Mouse (Mus musculus) heart, embryonic 12.5 days (tissue): ENCODE results near the gene Cyb561d2. TPM values are rescaled to one million over a fixed set of nuclear protein-coding genes. Genes with fewer than 3 reads are reported as not detected.

Experiments used
- ATAC-seq: fragments of 200-750 bp; cut with Nextera tagmentation; 2 replicates; pipeline ENCODE4 v1.8.0; 2017; ENCODE audit warnings: moderate TSS enrichment, moderate library complexity; ENCODE audit not compliant: insufficient number of reproducible peaks, low FRiP score
- H3K27ac ChIP-seq: fragments of 300-500 bp; sonication (generic); 2 replicates; pipeline ENCODE4 v1.5.1; 2016; ENCODE audit warnings: mild to moderate bottlenecking, moderate library complexity; ENCODE audit not compliant: poor library complexity, severe bottlenecking
- H3K27me3 ChIP-seq: fragments of 300-500 bp; sonication (generic); replicated peaks from 2 replicates; pipeline ENCODE4 v1.6.1; 2016; ENCODE audit warnings: mild to moderate bottlenecking, moderate library complexity
- H3K36me3 ChIP-seq: fragments of 300-500 bp; sonication (generic); 2 replicates; pipeline ENCODE4 v1.6.1; 2016; ENCODE audit warnings: mild to moderate bottlenecking, moderate library complexity
- H3K4me1 ChIP-seq: fragments of 300-500 bp; sonication (generic); replicated peaks from 2 replicates; pipeline ENCODE4 v1.6.1; 2016; ENCODE audit warnings: mild to moderate bottlenecking
- H3K4me2 ChIP-seq: fragments of 300-500 bp; sonication (generic); 2 replicates; pipeline ENCODE4 v1.6.1; 2016; ENCODE audit warnings: mild to moderate bottlenecking, moderate library complexity
- H3K4me3 ChIP-seq: fragments of 300-500 bp; sonication (generic); 2 replicates; pipeline ENCODE4 v1.5.1; 2016; ENCODE audit warnings: mild to moderate bottlenecking
- H3K9ac ChIP-seq: fragments of 300-500 bp; sonication (generic); 2 replicates; pipeline ENCODE4 v1.6.1; 2016; ENCODE audit warnings: mild to moderate bottlenecking, moderate library complexity
- H3K9me3 ChIP-seq: fragments of 300-500 bp; sonication (generic); replicated peaks from 2 replicates; pipeline ENCODE4 v1.6.1; 2016; ENCODE audit warnings: mild to moderate bottlenecking, moderate library complexity
- WGBS: fragments of 180-500 bp; shearing (Covaris S2); methylation state at CpG from one replicate; pipeline ENCODE4 v1.1.7; 2016; 5-methylcytosine and 5-hydroxymethylcytosine counted together
- polyA plus RNA-seq: library from polyadenylated mRNA; unstranded; fragments of >200 nt; fragmentation: Nextera tagmentation; extraction: Ambion mirVana; gene quantifications from 2 replicates; pipeline ENCODE4 v1.2.1, GENCODE M21; 2016

Cyb561d2 gene
- polyA plus RNA-seq, 1 experiment from 2014 or later: 18.4 TPM

- Histone ChIP-seq H3K27ac (no peak overlapping the region), H3K4me3 (no peak overlapping the region), H3K27me3 (peaks cover 31% of the 10 kb centered on the region), H3K9ac (no peak overlapping the region), H3K36me3 (peaks cover 16% of the 10 kb centered on the region), H3K4me1 (peaks cover 45% of the 10 kb centered on the region), H3K4me2 (no peak overlapping the region), H3K9me3 (no peaks in the 10 kb centered on the region)
- no peak for ATAC-seq
- WGBS: 85% methylated on average over 10 of the region's 10 CpGs
Observed at GRCm38 (mm10) chr9:107548820-107549219, 6.8 kb upstream of the Cyb561d2 start.

DNA sequence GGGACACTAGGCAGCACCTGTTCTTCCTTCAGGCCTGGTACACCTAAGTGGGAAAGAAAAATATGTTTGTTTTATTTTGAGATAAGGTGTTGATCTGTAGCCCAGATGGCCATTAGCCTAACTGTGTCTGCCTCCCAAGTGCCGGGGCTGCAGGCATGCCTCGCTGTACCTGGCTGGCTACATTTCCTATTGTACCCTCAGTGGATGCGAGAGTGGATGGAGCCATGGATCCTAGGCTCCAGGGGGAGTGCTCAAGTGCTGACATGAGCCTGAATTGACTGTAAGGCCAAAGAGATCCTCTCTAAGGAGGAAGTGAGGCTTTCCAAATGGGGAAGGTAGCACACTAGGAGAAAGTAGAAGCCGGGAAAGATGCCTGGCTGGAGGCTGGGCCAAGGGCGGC is 6.0 kb upstream of the Cyb561d2 start:
- Histone ChIP-seq H3K9ac (no peak overlapping the region), H3K36me3 (peaks cover 21% of the 10 kb centered on the region), H3K4me1 (peaks cover 39% of the 10 kb centered on the region), H3K27me3 (peaks cover 31% of the 10 kb centered on the region), H3K4me2 (no peak overlapping the region), H3K27ac (no peak overlapping the region), H3K9me3 (no peaks in the 10 kb centered on the region), H3K4me3 (no peak overlapping the region)
- ATAC-seq: no peak
- 75% methylated on average over 5 of the region's 5 CpGs for WGBS

DNA sequence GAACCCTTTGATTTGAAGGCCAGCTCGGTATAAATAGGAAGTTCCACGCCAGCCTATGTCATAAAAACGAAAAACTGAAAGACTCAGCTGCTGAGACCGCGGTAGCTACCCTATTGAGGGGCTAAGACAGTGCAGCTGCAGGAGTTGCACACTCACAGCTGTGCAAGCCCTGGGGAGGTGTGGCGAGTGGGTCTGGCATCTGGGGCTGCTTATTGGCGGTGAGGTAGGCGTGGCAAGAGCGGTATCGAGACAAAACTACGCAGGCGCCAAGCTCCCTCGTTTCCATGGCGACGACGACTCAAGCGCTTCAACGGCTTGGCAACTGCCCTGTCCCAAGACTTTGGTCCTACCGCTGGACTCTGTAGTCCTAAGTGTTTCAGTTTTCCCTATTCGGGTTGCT is 5.0 kb upstream of the Cyb561d2 start, which contains the start of gene Zmynd10:
Zmynd10 (plus strand) TSS at position 273 of the 400 bp plus-strand sequence.
- Histone ChIP-seq H3K9ac (no peak within 1 kb of the TSS; the same call in 1 of the 2 replicates), H3K36me3 (peaks cover 21% of the 10 kb centered on the region), H3K4me3 (peak within 1 kb of the TSS; percentile 2; the same call in 1 of the 2 replicates), H3K27ac (no peak within 1 kb of the TSS), H3K27me3 (peaks cover 31% of the 10 kb centered on the region), H3K4me2 (peak within 1 kb of the TSS; percentile 49), H3K4me1 (peaks cover 37% of the 10 kb centered on the region), H3K9me3 (no peaks in the 10 kb centered on the region)
- WGBS: 5% methylated on average over 20 of the region's 20 CpGs
- ATAC-seq: peak; percentile 67

DNA sequence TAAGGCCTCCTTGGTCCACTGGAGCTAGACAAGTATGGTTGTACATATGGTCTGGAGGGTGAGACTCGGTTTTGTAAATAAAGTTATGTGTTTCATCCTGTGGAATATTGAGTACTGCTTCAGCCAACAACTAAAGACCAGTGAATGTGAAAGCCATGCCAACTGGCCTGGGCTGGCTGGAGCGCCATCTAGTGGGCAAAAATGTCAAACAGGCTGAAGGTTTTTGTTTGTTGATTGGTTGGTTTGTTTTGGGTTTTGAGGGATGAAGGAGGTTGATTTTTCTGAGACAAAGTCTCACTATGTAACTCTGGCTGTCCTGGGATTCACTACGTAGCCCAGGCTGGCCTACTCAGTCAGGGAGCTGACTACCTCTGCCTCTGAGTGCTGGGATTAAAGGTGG is 3.6 kb upstream of the Cyb561d2 start:
- Histone ChIP-seq H3K9ac (no peak overlapping the region), H3K27ac (no peak overlapping the region), H3K4me2 (no peak overlapping the region), H3K4me1 (peaks cover 30% of the 10 kb centered on the region), H3K9me3 (no peaks in the 10 kb centered on the region), H3K36me3 (peaks cover 21% of the 10 kb centered on the region), H3K4me3 (no peak overlapping the region), H3K27me3 (peaks cover 29% of the 10 kb centered on the region)
- 11% methylated on average over 3 of the region's 3 CpGs for WGBS
- ATAC-seq: no peak

DNA sequence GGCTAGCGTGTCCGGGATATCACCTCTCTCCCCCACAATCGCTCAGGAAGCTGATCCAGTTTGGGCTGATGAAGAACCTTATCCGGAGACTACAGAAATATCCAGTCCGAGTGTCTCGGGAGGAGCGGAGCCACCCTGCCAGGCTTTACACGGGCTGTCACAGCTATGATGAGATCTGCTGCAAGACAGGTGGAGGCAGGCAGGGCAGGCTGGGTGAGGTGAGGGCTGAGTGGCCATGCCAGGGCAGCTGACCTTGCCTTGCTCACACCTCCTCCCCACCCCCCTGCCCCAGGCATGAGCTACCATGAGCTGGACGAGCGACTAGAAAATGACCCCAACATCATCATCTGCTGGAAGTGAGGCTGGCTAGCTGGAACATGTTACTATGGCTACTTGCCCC is 3.2 kb upstream of the Cyb561d2 start:
- Histone ChIP-seq H3K4me1 (peaks cover 29% of the 10 kb centered on the region), H3K4me3 (no peak overlapping the region), H3K9ac (no peak overlapping the region), H3K36me3 (peaks cover 21% of the 10 kb centered on the region), H3K27me3 (peaks cover 25% of the 10 kb centered on the region), H3K27ac (no peak overlapping the region), H3K9me3 (no peaks in the 10 kb centered on the region), H3K4me2 (no peak overlapping the region)
- 86% methylated on average over 10 of the region's 10 CpGs for WGBS
- no peak for ATAC-seq

DNA sequence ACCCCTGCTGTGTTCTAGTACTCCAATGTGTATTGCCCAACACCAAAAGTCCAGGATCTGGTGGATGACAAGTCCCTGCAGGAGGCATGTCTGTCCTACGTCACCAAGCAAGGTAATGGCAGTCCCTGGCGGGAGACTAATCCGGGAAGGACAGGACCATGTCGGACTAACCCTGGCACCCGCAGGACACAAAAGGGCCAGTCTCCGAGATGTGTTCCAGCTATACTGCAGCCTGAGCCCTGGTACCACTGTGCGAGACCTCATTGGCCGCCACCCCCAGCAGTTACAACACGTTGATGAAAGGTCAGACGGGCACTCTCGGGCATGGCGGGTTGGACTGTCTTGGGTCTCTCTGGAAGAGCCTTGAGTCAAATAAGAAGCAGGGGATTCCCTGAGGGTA is 2.7 kb upstream of the Cyb561d2 start:
- peaks cover 20% of the 10 kb centered on the region for H3K27me3 ChIP-seq
- peaks cover 29% of the 10 kb centered on the region for H3K4me1 ChIP-seq
- 90% methylated on average over 12 of the region's 12 CpGs for WGBS
- no peak for ATAC-seq
- no peak overlapping the region for H3K4me3 ChIP-seq
- H3K4me2 ChIP-seq: no peak overlapping the region
- no peaks in the 10 kb centered on the region for H3K9me3 ChIP-seq
- H3K36me3 ChIP-seq: peaks cover 25% of the 10 kb centered on the region
- H3K9ac ChIP-seq: no peak overlapping the region
- no peak overlapping the region for H3K27ac ChIP-seq

DNA sequence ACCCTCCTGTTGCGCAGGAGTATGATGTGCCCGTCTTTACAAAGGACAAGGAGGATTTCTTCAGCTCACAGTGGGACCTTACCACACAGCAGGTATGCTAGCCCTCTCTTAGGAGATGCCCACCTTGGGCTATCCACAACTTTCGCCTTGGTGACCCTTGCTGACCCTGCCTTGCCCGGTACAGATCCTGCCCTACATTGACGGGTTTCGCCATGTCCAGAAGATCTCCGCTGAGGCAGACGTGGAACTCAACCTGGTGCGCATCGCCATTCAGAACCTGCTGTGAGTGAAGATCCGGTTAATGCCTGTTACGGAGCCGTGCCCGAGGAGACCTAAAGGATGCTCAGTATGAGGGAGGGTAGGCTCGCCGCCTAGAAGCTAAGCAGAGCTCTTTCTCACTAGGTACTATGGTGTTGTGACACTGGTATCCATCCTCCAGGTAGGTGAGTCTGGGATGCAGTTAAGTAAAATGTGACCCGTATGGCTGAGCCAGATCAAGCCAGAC is 2.3 kb upstream of the Cyb561d2 start:
- Histone ChIP-seq H3K4me3 (no peak overlapping the region), H3K9me3 (no peaks in the 10 kb centered on the region), H3K36me3 (peaks cover 30% of the 10 kb centered on the region), H3K4me2 (no peak overlapping the region), H3K27me3 (peaks cover 16% of the 10 kb centered on the region), H3K27ac (no peak overlapping the region), H3K9ac (no peak overlapping the region), H3K4me1 (peaks cover 29% of the 10 kb centered on the region)
- WGBS: 94% methylated on average over 17 of the region's 17 CpGs
- ATAC-seq: no peak

DNA sequence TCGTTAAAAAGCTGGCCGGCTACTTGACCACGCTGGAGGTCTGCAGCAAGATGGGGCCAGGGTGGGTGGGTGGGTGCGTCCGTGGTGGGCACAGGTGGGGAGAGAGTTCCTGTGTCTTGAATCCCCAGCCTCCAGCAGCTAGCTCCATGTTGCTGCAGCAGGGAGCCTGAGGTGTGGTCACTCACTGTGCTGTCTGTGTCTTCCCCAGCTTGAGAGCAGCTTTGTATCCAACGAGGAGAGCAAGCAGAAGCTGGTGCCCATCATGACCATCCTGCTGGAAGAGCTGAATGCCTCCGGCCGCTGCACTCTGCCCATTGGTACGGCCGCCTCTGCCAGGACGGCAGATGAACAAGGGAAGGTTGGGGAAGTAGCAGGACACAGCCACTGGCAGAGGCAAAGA is 1.3 kb upstream of the Cyb561d2 start:
- Histone ChIP-seq H3K9ac (no peak overlapping the region), H3K36me3 (peaks cover 39% of the 10 kb centered on the region), H3K4me3 (peak overlapping the region; percentile 74; the same call in 1 of the 2 replicates), H3K4me2 (peak overlapping the region; percentile 93), H3K27ac (no peak overlapping the region), H3K4me1 (peaks cover 29% of the 10 kb centered on the region), H3K9me3 (no peaks in the 10 kb centered on the region), H3K27me3 (peaks cover 6% of the 10 kb centered on the region)
- ATAC-seq: no peak
- WGBS: 84% methylated on average over 11 of the region's 11 CpGs

DNA sequence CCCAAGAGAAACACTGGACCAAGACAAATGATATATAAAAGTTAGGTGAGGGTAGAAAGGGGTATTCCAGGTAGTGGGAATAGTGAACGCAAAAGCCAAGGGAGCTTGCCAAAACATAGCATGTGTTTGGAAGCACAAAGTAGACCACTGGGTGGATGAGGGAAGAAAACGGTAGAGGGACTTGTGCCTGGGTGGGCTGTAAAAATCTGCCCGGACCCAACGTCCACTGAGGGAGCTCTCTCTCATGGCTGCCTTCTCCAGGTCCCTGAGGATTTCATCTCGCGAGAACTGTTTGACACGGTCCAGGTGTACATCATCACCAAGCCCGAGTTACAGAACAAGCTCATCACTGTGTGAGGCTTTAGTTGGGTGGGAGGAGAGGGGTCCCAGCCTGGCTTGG is 728 bp upstream of the Cyb561d2 start:
- H3K36me3 ChIP-seq: peaks cover 45% of the 10 kb centered on the region
- ATAC-seq: no peak
- no peak overlapping the region for H3K27ac ChIP-seq
- H3K9ac ChIP-seq: peak overlapping the region; percentile 86
- H3K9me3 ChIP-seq: no peaks in the 10 kb centered on the region
- peaks cover 29% of the 10 kb centered on the region for H3K4me1 ChIP-seq
- H3K4me2 ChIP-seq: peak overlapping the region; percentile 93
- peak overlapping the region; percentile 74 for H3K4me3 ChIP-seq
- 0 out of 2 replicates have a peak, but pooled peaks cover under 1% of the 10 kb centered on the region for H3K27me3 ChIP-seq
- 44% methylated on average over 8 of the region's 8 CpGs for WGBS

- ATAC-seq: peak; percentile 5; the same call in 1 of the 2 replicates
- 2% methylated on average over 11 of the region's 11 CpGs for WGBS
- H3K4me2 ChIP-seq: peak overlapping the region; percentile 93
- peaks cover 28% of the 10 kb centered on the region for H3K4me1 ChIP-seq
- peak overlapping the region; percentile 86 for H3K9ac ChIP-seq
- peak overlapping the region; percentile 38; the same call in 1 of the 2 replicates for H3K27ac ChIP-seq
- H3K9me3 ChIP-seq: no peaks in the 10 kb centered on the region
- peaks cover 49% of the 10 kb centered on the region for H3K36me3 ChIP-seq
- H3K27me3 ChIP-seq: no peaks in the 10 kb centered on the region
- H3K4me3 ChIP-seq: peak overlapping the region; percentile 74
Observed at GRCm38 (mm10) chr9:107542352-107542686, 326 bp upstream of the Cyb561d2 start.

DNA sequence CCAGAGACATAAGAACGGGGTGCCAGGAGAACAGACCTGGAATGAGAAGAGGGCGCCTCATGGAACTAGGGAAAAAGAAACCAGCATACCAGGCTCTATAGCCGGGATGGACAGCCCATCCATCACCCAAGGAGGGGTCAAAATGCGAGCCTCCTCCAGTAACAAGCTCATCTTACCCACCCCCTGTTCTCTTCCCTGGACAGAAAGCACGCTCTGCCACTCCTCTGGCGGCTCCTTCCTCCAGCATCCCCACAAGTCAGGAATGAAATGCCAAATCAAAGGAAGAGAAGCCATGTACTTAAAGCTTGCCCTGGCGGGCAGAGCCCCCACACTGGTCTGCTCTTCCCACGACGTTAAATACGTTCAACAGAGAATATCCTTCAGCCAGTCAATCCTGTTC is 988 bp downstream of the Cyb561d2 start:
- Histone ChIP-seq H3K27ac (no peak overlapping the region), H3K4me3 (peak overlapping the region; percentile 74), H3K27me3 (no peaks in the 10 kb centered on the region), H3K9ac (peak overlapping the region; percentile 86; the same call in 1 of the 2 replicates), H3K36me3 (peaks cover 57% of the 10 kb centered on the region), H3K4me2 (peak overlapping the region; percentile 93), H3K9me3 (no peaks in the 10 kb centered on the region), H3K4me1 (peaks cover 33% of the 10 kb centered on the region)
- ATAC-seq: no peak
- 27% methylated on average over 10 of the region's 10 CpGs for WGBS

- no peak overlapping the region for H3K4me2 ChIP-seq
- H3K9me3 ChIP-seq: no peaks in the 10 kb centered on the region
- no peak overlapping the region for H3K9ac ChIP-seq
- H3K4me3 ChIP-seq: no peak overlapping the region
- H3K27ac ChIP-seq: no peak overlapping the region
- peaks cover 57% of the 10 kb centered on the region for H3K36me3 ChIP-seq
- H3K27me3 ChIP-seq: no peaks in the 10 kb centered on the region
- no peak for ATAC-seq
- H3K4me1 ChIP-seq: peaks cover 38% of the 10 kb centered on the region
- 66% methylated on average over 4 of the region's 4 CpGs for WGBS
Observed at GRCm38 (mm10) chr9:107540420-107540819, 1.6 kb downstream of the Cyb561d2 start.
